ENCODE assay signal across 22 mouse cellular contexts in the genomic region with DNA sequence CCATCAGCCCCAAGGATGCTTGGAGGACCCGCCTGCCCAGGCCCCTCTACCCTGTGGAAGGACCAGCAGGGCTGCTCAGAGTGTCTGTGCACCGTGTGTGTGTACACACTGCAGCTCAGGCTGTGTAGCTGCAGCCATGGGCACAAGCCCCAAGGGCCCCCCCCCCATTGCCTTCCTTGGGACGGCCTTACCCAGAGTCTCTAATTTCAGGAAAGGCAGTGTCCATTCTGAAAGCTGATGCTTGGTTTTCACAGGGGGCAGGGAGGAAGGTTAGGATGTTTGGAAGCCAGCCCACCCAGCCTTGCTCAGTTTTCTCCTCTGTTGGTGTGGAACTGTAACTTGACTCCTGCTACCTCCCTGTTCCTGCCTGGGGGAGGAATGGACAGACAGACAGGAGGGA. TPM values are rescaled to one million over a fixed set of nuclear protein-coding genes. Genes with fewer than 3 reads are reported as not detected.
DNase-seq lines count a peak whose midpoint lies in the region; ATAC-seq and TF ChIP-seq lines count a peak whose summit lies in the region.
"Had no signal": no experiment of that assay in that cellular context is flagged by ENCODE, and none has a peak within 500 bp of the region (broad histone marks: within the 10 kb centered on the region; RNA-seq: fewer than 3 reads in every experiment).

No protein-coding gene starts in this region.

- H3K27me3 ChIP-seq in hindbrain, embryonic 10.5 days (ENCODE audit: insufficient read depth, poor library complexity, severe bottlenecking): peaks cover 22% of the 10 kb centered on the region; the same call in 1 of the 2 replicates
- no peaks in the 10 kb centered on the region for H3K27me3 ChIP-seq in hindbrain, postnatal 0 days (ENCODE audit: insufficient read depth, low read length)
- peaks cover 95% of the 10 kb centered on the region for H3K27me3 ChIP-seq in midbrain, embryonic 10.5 days (ENCODE audit: low read depth, poor library complexity, severe bottlenecking)
- peaks cover 58% of the 10 kb centered on the region for H3K27me3 ChIP-seq in midbrain, embryonic 11.5 days (ENCODE audit: control insufficient read depth, insufficient read depth, low read length)
- H3K27me3 ChIP-seq in embryonic facial prominence, embryonic 14.5 days (replicated peaks; ENCODE audit: control insufficient read depth, insufficient read depth, low read length): no peaks in the 10 kb centered on the region
- peaks cover 4% of the 10 kb centered on the region; the same call in 1 of the 2 replicates for H3K27me3 ChIP-seq in midbrain, embryonic 16.5 days (ENCODE audit: control insufficient read depth, insufficient read depth, low read depth, low read length)
- H3K27me3 ChIP-seq: hindbrain, embryonic 15.5 days; neural tube, embryonic 12.5 days had no signal

- peak overlapping the region; percentile 85; the same call in 1 of the 2 replicates for H3K27ac ChIP-seq in hindbrain, embryonic 10.5 days
- H3K27ac ChIP-seq in hindbrain, postnatal 0 days: no peak overlapping the region
- H3K27ac ChIP-seq in midbrain, embryonic 10.5 days (replicated peaks): peak overlapping the region; percentile 65; the same call in 1 of the 2 replicates
- no peak overlapping the region for H3K27ac ChIP-seq in midbrain, embryonic 11.5 days (ENCODE audit: low read depth, low read length)
- no peak overlapping the region for H3K27ac ChIP-seq in embryonic facial prominence, embryonic 14.5 days (replicated peaks; ENCODE audit: low read depth, low read length)
- peak overlapping the region; percentile 73; the same call in 1 of the 2 replicates for H3K27ac ChIP-seq in midbrain, embryonic 16.5 days (ENCODE audit: low read length)
- H3K27ac ChIP-seq: layer of hippocampus, adult 2 months; neural tube, embryonic 12.5 days had no signal

- no peak for DNase-seq in hindbrain, embryonic 10.5 days (ENCODE audit: low spot score)
- no peak for DNase-seq in hindbrain, postnatal 0 days (ENCODE audit: low spot score)
- DNase-seq in midbrain, embryonic 10.5 days (ENCODE audit: low spot score): no peak
- DNase-seq in midbrain, embryonic 11.5 days (ENCODE audit: low spot score, missing footprints): no peak
- no peak for DNase-seq in embryonic facial prominence, embryonic 14.5 days (ENCODE audit: low spot score)
- DNase-seq in neural tube, embryonic 10.5 days (ENCODE audit: extremely low spot score, low spot score): no peak
- DNase-seq in right cerebral cortex, postnatal 36 days (ENCODE audit: low spot score in 2 of 2): no peak
- DNase-seq: B cell, adult 2 months; cerebellum, adult 2 months; forebrain, postnatal 0 days; kidney, adult 11 months; layer of hippocampus, postnatal 36 days; liver, postnatal 0 days; lung, postnatal 10 days; right cerebral cortex, adult 18-20 months; thymus, postnatal 14 days had no signal

- peaks cover 27% of the 10 kb centered on the region for H3K4me1 ChIP-seq in hindbrain, embryonic 10.5 days (replicated peaks)
- no peaks in the 10 kb centered on the region for H3K4me1 ChIP-seq in hindbrain, postnatal 0 days (ENCODE audit: insufficient read depth, low read length)
- peaks cover 25% of the 10 kb centered on the region for H3K4me1 ChIP-seq in midbrain, embryonic 10.5 days
- peaks cover 14% of the 10 kb centered on the region for H3K4me1 ChIP-seq in midbrain, embryonic 11.5 days (ENCODE audit: control insufficient read depth, insufficient read depth, low read length)
- peaks cover 7% of the 10 kb centered on the region; the same call in 1 of the 2 replicates for H3K4me1 ChIP-seq in embryonic facial prominence, embryonic 14.5 days (ENCODE audit: control insufficient read depth, insufficient read depth, low read length)
- H3K4me1 ChIP-seq in midbrain, embryonic 16.5 days (ENCODE audit: control insufficient read depth, insufficient read depth, low read length): peaks cover 15% of the 10 kb centered on the region

- WGBS in hindbrain, embryonic 10.5 days: 64% methylated on average over 3 of the region's 3 CpGs
- WGBS in hindbrain, postnatal 0 days: 86% methylated on average over 3 of the region's 3 CpGs
- 79% methylated on average over 3 of the region's 3 CpGs for WGBS in midbrain, embryonic 10.5 days
- WGBS in midbrain, embryonic 11.5 days: 82% methylated on average over 3 of the region's 3 CpGs
- 69% methylated on average over 2 of the region's 3 CpGs for WGBS in embryonic facial prominence, embryonic 14.5 days
- WGBS in midbrain, embryonic 16.5 days: 77% methylated on average over 3 of the region's 3 CpGs

- no peak for TF ChIP-seq CTCF in hindbrain, postnatal 0 days (IDR thresholded peaks at IDR 0.05; ENCODE audit: low read depth)

- H3K9ac ChIP-seq in hindbrain, postnatal 0 days (replicated peaks; ENCODE audit: low read length): no peak overlapping the region
- H3K9ac ChIP-seq in midbrain, embryonic 11.5 days (ENCODE audit: low read length): no peak overlapping the region
- H3K9ac ChIP-seq in embryonic facial prominence, embryonic 14.5 days (ENCODE audit: low read depth, low read length): no peak overlapping the region
- no peak overlapping the region for H3K9ac ChIP-seq in midbrain, embryonic 16.5 days (ENCODE audit: low read depth, low read length)
- H3K9ac ChIP-seq: hindbrain, embryonic 15.5 days; liver, postnatal 0 days had no signal

- no peak overlapping the region for H3K4me2 ChIP-seq in hindbrain, postnatal 0 days (ENCODE audit: low read depth, low read length)
- H3K4me2 ChIP-seq in midbrain, embryonic 11.5 days: no peak overlapping the region
- no peak overlapping the region for H3K4me2 ChIP-seq in embryonic facial prominence, embryonic 14.5 days (ENCODE audit: low read depth, low read length)
- no peak overlapping the region for H3K4me2 ChIP-seq in midbrain, embryonic 16.5 days (ENCODE audit: low read length)
- H3K4me2 ChIP-seq: neural tube, embryonic 12.5 days had no signal

- H3K4me3 ChIP-seq in hindbrain, embryonic 10.5 days: no peak overlapping the region
- no peak overlapping the region for H3K4me3 ChIP-seq in hindbrain, postnatal 0 days (ENCODE audit: low read length)
- H3K4me3 ChIP-seq in midbrain, embryonic 10.5 days: no peak overlapping the region
- no peak overlapping the region for H3K4me3 ChIP-seq in midbrain, embryonic 11.5 days (ENCODE audit: low read depth, low read length)
- no peak overlapping the region for H3K4me3 ChIP-seq in embryonic facial prominence, embryonic 14.5 days (ENCODE audit: low read depth, low read length)
- H3K4me3 ChIP-seq in midbrain, embryonic 16.5 days (ENCODE audit: low read depth, low read length): no peak overlapping the region
- H3K4me3 ChIP-seq: erythroblast, embryonic 14.5 days; heart, embryonic 10.5 days; hindbrain, embryonic 15.5 days; layer of hippocampus, adult 2 months; neural tube, embryonic 12.5 days had no signal

- ATAC-seq in hindbrain, postnatal 0 days: no peak
- ATAC-seq in midbrain, embryonic 11.5 days (ENCODE audit: low FRiP score): no peak
- ATAC-seq in embryonic facial prominence, embryonic 14.5 days (ENCODE audit: low read depth): peak; percentile 30; the same call in 1 of the 2 replicates
- no peak for ATAC-seq in midbrain, embryonic 16.5 days
- ATAC-seq: liver, postnatal 0 days had no signal

- H3K9me3 ChIP-seq in hindbrain, embryonic 10.5 days: no peaks in the 10 kb centered on the region
- H3K9me3 ChIP-seq in hindbrain, postnatal 0 days (ENCODE audit: low read length): no peaks in the 10 kb centered on the region
- H3K9me3 ChIP-seq in midbrain, embryonic 10.5 days (replicated peaks): no peaks in the 10 kb centered on the region
- no peaks in the 10 kb centered on the region for H3K9me3 ChIP-seq in midbrain, embryonic 11.5 days (ENCODE audit: control insufficient read depth, low read length)
- H3K9me3 ChIP-seq in embryonic facial prominence, embryonic 14.5 days (ENCODE audit: control insufficient read depth, low read length): no peaks in the 10 kb centered on the region
- H3K9me3 ChIP-seq in midbrain, embryonic 16.5 days (replicated peaks; ENCODE audit: control insufficient read depth, low read length, poor library complexity, severe bottlenecking): no peaks in the 10 kb centered on the region
- H3K9me3 ChIP-seq: heart, embryonic 10.5 days; hindbrain, embryonic 15.5 days; neural tube, embryonic 12.5 days had no signal

- H3K36me3 ChIP-seq in hindbrain, embryonic 10.5 days: peaks cover 66% of the 10 kb centered on the region
- H3K36me3 ChIP-seq in hindbrain, postnatal 0 days (ENCODE audit: insufficient read depth, low read length): no peaks in the 10 kb centered on the region
- peaks cover 75% of the 10 kb centered on the region for H3K36me3 ChIP-seq in midbrain, embryonic 10.5 days
- H3K36me3 ChIP-seq in midbrain, embryonic 11.5 days (ENCODE audit: control insufficient read depth, insufficient read depth, low read length): no peaks in the 10 kb centered on the region
- H3K36me3 ChIP-seq in embryonic facial prominence, embryonic 14.5 days (ENCODE audit: control insufficient read depth, insufficient read depth, low read length): peaks cover 38% of the 10 kb centered on the region
- H3K36me3 ChIP-seq in midbrain, embryonic 16.5 days (ENCODE audit: control insufficient read depth, insufficient read depth, low read length): no peaks in the 10 kb centered on the region; the same call in 1 of the 2 replicates
- H3K36me3 ChIP-seq: hindbrain, embryonic 15.5 days had no signal

RNA-seq across cellular contexts. Expression of gene Rbm19, which starts 30.6 kb away (rescaled TPM):
- polyA plus RNA-seq in hindbrain, embryonic 10.5 days (2016; fragmentation: Nextera tagmentation; extraction: Ambion mirVana): 27.6 and 31.9 TPM in 2 replicates
- 33.4 and 33.8 TPM in 2 replicates for total RNA-seq in hindbrain, postnatal 0 days (2014; rRNA removed)
- polyA plus RNA-seq in hindbrain, postnatal 0 days (2015; fragmentation: Nextera tagmentation; extraction: Ambion mirVana): 15.5 and 17.2 TPM in 2 replicates
- polyA plus RNA-seq in midbrain, embryonic 10.5 days (2016; fragmentation: Nextera tagmentation; extraction: Ambion mirVana): 32.0 and 34.2 TPM in 2 replicates
- polyA plus RNA-seq in midbrain, embryonic 11.5 days (2014; fragmentation: Nextera tagmentation; extraction: Ambion mirVana): 23.0 and 24.5 TPM in 2 replicates
- polyA plus RNA-seq in embryonic facial prominence, embryonic 14.5 days (2014; fragmentation: Nextera tagmentation; extraction: Ambion mirVana): 14.4 and 18.7 TPM in 2 replicates
- 18.7 and 19.3 TPM in 2 replicates for polyA plus RNA-seq in midbrain, embryonic 16.5 days (2015; fragmentation: Nextera tagmentation; extraction: Ambion mirVana)

Comparison
In these comparisons a context has a peak if more than half of its experiments do, and no peak if none do; other contexts are left out.
1. H3K27ac ChIP-seq: peak in hindbrain, embryonic 10.5 days (single experiment), midbrain, embryonic 10.5 days (single experiment) and midbrain, embryonic 16.5 days (single experiment); none in hindbrain, postnatal 0 days (single experiment), midbrain, embryonic 11.5 days (single experiment) and embryonic facial prominence, embryonic 14.5 days (single experiment).